Mouse (Mus musculus) CD4-positive, CD25-positive, alpha-beta regulatory T cell, adult 2 months (primary cell): ENCODE measurements around the gene Slc17a9.

Experiments
- DNase-seq: peaks from one replicate; pipeline ENCODE4 v3.0.0-alpha.2; 2012; ENCODE audit warnings: low read depth, low spot score

The Slc17a9 gene

DNA sequence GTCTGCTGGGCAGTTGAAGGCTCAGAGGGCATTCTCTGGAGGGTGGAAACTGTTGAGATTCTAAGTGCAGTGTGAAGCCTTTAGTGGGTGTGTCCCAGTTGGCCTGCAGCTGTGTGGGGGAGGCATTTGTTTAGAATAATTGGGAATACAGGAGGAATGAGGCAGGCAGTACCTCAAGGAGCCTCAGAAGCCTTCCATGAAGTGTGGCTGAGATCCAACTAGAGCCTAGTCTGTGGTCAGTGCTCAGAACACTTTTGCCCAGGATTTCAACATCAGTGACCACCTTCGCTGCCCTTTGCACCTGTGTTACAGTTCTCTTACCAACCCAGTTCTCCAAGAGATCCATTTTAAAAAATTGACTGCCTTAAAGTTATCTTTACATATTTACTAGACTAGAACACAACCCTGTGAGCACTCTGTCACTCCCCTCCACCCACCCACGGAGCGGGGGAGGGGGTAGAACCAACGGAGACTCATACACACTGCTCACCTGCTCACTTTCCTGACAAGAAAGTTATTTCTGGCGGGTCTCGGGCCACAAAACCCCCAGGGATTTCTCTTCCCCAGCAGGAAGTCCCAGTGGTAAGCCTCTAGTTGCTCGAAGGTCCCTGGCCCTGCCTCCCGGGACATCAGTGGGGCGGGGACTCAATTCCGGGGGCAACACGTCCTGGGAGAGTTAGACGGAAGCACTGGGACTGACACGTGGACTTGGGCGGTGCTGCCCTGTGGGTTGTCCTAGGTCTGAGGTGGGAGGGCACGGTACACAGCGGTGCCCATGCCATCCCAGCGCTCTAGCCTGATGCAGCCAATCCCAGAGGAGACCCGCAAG is at the start of gene Slc17a9:
Gene Slc17a9 (plus strand): TSS at position 679 of the 829 bp plus-strand sequence.
- DNase-seq = peak; percentile 69

DNA sequence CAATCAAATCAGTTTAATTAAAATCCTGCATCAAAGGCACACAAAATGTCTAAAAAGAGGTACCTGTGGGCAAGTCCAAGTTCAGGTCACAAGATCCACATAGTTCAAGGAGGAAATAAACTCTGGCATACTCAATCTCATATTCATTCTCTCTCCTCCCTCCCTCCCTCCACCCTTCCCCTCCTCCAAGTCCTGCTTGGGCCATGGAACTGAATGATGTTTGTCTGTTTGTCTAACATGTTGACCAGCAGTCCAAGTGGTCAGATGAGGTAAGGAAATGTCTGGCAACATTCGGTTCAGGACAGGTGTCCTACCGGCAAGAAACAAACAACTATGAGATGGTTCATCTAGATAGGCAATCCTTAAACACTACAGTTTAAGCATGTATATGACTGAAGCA is 48.4 kb upstream of the Slc17a9 start:
- DNase-seq = no peak

DNA sequence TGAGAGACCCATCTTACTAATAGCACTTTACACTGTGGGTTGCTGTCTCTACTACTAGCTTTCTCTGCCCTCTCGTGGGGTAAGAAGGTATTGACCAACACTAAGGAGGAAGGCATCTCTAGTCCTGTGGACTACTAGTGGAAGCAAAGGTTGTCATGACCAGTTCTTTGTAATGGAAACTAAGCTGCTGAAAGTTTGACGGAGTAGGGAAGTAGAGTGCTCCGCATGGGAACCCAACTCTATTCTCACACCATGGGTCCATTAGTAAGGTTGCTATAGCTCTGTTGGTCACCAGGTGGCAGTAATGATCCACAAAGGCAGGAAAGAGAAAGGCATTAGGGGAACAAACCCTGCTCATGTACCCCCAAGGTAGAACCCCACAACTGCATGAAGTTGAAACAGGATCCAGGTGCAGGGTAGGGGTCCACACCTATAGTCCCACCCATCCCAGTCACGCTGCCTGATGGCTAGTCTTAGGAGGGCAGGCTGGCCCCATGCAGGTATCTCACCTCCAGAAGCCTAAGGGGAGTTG is 46.4 kb upstream of the Slc17a9 start:
- peak; percentile 83 for DNase-seq

DNA sequence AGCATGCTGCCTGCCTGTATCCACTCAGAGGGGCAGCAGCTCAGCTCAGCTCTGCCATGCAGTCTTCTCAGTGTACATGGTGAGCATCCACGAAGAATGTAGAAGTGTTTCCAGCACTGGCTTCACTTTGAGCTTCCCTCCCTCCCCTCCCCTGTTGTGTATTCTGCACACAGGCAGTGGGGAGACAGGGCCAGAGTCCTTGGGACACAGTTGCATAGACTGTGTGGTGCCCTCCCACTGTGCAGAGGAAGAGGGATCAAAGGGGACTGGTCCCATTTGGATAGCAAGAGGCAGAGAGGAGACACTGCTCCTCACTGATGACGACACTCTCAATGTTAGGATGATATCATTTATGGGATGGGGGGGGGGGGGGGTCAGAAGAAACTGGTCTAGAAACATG is 43.8 kb upstream of the Slc17a9 start:
- no peak for DNase-seq

DNA sequence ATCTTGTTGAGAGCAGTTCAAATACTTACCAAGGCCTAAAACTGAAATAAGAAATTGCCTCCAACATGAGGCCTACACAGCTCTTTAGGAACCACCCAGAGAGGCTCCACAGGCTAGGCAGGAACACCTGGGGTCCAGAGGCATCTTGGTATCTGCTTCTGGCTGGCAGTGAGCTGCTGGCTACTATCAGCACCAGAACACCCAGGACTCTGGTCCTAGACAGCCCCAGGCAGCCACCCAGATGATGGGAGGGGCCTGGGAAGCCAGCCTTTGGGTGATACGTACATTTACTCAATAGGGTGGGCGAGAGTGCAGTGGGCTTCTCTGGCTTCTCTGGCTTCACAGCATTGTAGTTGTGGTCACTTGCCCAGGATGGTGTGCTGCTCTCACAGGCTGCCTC is 41.5 kb upstream of the Slc17a9 start:
- no peak for DNase-seq

DNA sequence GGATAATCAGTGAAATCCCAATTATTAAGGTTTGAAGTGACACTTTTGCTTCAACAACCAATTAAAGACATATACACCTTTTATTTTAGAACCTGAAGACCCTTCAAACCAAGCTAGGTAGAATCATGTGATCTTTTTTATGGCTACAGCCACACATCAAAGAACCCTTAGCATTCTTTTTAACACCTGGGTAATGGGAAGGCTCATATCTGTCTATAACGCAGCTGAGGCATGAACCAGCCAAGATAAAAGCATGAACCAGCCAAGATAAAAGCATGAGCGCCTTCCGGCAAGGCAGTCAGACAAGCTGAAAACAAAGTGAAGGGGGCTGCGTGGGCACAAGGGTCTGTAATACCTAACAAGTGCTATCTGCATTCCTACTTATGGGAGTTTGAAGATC is 41.0 kb upstream of the Slc17a9 start:
- DNase-seq = no peak

DNA sequence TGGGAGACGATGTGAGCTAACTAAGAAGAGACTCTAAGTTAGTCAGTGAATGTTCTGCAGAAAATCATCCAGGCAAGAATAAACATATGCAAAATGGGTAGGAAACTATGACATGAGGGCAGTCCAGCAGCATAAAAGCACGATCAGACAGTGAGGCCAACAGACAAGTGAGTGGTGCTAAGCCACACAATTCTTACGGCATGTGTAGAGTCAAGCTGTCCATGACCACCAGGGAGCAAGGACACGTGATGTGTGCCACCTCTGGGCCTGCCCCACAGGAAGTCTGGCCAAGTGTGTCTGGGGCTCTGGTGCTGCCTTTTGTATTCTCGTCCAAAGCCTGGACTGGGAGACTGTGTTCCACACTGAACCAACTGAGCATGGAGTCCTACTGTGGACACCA is 35.2 kb upstream of the Slc17a9 start:
- no peak for DNase-seq

DNA sequence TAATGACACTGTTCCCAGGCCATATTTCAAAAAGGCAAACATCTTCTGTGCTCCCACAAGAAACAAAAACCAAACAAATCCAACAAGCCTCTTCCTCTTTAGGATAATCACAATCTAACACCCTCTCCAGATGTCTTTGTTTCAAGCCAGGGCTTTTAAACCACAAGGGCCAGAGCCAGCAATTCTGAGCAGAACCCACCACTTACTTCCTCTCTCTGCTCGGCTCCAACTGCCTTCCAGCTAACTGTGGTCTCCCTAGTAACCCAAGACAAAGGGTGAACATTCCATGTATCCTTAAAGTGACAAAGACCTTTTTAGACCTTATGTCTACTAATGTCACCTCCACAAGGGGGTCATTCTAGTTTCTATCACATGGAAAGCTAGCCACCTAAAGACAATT is 32.4 kb upstream of the Slc17a9 start:
- no peak for DNase-seq

DNA sequence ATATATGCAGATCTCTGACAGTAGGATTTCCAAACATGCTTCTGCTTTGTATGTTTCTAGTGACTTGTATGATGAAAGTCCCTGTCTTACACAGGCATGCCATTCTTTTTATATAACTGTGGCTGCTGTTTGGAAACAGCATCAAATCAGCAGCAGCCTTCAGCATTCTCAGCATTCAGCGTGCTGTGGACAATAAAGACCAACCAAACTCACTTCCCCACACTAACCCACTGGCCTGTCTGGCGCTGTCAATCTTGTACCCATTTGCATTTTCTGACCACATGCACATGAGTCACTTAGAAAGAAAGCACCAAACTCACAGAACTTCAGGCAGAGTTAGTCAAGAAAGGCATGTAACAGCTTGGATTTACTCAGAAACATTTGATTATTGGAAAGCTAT is 29.9 kb upstream of the Slc17a9 start:
- DNase-seq = no peak

DNA sequence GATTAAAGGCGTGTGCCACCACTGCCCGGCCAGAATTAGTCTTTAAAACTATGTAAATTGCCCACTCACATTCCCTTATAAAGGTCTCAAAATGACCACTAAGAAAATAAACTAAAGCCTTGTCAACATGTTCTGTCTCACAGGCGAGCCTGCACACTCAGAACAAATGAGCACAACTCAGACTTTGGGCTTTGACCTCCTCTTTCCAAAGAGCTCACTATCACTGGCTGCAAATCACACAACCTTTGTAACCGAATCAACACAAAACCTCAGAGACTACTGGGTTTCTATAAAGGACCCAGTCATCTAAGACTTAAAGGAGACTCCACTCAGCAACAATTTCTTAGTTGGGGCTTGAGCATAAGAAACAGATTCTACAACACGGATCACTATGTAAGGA is 24.6 kb upstream of the Slc17a9 start:
- DNase-seq = no peak

DNA sequence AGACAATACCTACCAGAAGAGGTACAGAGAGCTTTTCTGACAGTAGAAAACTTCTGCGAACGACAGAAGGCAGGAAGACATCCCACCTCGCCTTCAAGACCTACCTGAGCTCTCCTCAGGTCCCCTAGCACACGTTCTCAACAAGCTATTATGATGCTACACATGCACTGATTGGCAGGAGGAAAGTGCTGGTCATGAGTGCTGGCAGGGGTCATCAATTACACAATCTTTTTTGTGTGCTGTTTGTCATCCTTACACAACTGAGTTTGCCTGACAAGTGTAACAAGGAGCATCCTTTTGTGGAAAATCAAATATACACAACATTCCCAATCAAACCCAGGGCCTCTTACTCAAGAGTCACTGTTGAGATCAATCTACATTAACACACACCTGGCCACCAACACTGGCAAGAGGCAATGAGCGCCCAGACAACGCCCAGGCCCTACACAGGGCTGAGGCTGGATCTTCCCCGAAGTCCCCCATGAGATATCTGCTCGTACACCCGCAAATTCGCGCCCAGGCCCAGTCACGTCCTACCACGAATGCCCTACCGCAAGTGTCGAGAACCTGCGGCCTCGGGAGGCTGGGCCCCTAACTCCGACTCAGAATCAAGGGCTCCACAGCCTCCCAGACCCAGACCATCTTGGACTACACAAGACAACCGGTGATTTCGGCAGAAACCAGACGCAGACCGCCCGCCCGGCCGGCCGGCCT is 23.9 kb upstream of the Slc17a9 start:
- no peak for DNase-seq

DNA sequence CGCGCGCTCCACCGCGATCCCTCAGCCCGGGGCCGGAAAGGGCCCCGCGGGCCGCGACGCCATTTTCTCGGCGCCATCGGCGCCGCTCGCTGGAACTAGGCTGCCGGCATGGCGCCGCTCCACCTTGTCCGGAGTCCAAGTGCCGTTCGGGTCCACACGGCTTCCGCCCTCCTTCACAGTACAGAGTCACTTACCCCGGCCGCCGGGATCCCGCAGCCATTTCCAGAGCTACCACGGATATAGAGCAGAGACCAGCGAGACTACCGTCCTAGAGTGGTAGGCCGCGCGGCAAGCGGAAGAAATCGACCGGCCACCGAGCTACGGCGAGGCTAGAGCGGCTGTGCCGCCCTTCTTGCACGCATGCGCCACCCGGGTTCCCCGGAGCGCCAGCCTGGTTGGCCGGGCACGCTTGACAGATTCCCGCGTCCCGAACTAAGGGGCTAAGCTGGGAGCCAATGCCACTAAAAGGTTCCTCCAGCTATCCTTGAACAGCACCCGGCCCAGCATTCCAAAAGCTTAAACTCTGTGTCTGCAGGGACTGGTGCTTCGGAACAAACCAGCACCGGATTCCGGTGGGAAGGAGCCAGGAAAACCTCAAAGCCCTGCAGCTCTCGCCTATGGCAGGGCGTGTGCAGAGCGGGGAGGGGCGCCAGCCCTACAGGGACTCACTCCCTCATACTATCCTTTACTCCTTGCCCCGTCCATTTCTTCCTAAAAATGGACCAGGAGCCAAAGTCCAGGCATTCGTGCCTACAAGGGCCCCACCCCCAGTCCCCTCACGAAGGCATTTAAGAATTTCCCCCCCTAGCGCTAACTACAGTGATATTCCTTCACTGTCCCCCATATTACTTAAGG is 23.1 kb upstream of the Slc17a9 start:
- peak; percentile 94 for DNase-seq

DNA sequence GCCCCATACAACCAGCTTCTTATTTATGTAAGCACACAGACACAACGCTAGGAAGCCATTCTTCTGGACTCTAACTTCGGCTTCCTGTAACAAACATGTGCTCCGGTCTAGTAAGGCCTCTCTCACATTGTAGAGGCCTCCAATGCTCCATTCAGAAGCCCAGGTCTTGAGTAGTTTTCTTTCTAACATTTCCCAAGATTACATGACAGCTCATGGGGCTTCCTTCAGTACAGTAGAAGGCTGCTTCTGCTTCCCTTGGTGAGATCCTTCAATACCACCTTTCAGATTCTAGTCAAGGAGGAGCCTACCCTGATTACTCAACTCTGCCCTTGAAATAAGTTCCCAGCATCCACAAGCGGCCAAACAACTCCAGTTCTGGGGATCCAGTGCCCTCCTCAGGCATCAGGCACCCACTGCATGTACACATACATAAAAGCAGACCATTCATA is 22.3 kb upstream of the Slc17a9 start:
- peak; percentile 41 for DNase-seq

DNA sequence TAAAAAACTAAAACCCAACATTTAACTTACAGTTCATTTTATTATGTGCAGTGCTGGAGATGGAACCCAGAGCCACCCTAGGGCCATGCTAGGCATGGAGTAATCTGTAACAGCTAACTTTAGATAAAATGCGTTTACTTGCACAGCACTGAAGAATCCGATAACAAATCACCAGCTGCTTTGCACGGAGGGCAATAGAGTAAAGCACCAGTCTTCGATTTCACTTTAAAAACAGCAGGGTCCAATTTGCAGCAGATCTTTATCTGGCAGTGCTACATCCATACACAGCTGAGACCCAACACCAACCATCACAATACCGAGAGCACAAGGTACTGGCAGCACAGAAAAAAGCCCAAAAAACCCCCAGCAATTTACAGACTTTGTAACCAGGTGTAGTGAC is 21.9 kb upstream of the Slc17a9 start:
- no peak for DNase-seq

DNA sequence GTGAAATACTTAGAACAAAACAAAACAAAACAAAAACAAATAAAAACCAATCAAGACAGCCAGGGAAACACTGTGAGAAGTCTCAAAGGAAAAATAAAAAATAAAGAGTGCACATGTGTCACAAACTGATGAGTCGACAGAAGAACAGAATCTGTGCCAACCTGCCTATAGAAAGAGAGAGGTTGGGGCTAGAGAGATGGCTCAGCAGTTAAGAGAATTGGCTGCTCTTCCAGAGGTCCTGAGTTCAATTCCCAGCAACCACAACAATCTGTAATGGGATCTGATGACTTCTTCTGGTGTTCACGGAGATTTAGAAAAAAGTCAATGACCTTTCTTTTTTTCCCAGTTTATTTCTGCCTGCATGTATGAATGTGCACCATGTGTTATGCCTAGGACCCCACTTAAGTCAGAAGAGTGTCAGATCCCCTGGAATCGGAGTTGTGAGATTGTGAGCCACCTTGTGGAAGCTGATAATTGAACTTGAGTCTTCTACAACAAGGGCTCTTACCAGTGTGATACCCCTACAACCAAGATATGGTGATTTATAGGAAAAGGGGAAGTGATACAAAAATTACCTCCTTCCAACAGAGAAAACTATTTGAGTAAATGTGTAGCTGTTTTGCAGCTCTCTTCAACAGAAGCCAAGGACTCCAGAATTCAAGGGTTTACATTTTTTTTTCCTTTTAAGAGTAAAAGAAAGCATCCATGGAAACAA is 21.3 kb upstream of the Slc17a9 start:
- DNase-seq = no peak

DNA sequence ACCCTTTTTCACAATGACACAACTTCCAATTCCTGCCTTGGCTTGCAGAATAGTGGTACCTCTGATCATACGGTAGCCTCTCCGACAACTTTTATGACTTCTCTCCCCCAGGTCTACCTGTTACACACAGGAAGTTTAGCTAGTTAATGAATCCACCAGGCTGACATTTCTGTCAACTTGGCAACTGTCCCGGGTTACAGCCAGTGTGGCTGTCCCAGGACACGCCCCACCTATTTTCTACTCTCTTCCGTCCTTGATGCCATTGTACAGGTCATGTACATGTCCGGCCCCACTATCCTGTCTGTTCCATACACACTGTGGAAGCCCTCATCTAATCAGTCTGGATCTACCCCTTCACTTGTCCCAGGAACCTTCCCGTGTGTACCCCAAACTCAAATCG is 20.5 kb upstream of the Slc17a9 start:
- DNase-seq = no peak

DNA sequence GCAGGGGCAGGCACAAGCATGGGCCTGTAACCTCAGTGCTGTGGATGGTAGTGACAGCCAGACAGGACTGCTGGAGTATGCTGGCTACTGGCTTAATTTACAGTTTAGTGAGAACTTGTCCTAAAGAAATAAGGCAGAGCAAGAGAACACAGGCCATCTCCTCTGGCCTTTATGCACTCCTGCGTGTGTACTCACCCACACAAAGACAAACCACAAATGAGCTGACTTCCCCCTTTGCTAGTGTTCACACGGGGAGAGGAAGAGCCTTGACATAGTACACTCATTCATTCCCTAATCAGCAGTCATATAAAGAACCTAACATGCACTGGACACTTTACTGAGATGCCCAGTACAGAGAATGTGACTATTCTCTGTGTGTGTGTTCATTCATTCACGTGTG is 20.0 kb upstream of the Slc17a9 start:
- DNase-seq = no peak

DNA sequence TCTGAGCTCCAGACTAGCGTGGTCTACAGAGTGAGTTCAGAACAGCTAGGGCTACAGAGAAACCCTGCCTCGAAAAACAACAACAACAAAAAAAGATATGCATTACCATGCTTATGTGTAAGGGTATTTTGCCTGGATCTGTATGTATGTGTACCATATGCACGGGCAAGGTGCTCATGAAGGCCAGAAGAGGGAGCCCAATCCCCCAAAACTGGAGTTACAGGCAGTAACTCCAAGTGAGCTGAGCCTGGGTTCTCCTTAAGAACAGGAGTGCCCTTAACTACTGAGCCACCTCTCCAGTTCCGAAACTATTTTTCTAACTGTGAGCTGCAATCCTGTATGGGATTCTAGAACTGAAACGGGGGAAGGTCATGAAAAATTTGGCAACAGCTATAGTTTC is 19.1 kb upstream of the Slc17a9 start:
- DNase-seq = peak; percentile 48

DNA sequence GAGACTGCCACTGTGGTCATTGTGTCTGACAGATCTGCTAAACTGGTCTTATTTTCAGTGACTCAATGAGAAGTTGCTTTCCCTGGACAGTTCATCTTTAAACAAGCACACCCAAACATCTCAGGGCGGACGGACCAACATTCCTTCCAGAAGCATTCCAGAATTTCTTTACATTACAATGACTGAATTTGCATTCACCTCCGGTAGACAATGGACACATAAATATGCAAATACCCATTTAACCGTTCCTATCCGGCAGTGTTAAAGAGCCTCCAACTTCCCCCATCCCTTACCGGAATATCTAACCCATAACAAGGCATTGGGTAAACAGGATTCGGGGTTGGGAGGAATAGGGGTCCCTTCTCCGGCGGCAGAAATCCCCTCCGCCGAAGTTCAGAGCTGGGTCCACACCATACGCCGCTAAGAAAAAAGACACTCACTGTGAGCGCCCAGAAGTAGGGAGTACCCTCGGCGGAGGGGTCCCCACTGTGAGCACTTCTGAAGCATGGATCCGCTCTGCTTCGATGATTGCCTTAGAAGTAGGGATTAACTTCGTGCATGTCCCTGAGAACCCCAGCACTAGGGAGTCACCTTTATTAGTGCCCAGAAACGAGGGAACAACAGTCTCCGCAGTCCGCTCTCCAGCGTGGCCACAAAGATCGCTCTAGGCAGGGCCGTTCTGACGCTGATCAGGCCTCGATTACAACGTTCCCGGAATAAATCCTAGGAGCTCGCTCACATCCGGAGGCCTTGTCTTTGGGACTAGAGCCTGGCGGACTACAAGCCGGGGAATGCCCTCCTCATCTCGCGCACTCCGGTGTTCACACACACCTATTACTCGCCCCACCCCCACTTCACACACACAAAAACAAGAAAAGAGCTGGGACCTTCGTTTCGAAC is 15.8 kb upstream of the Slc17a9 start:
- no peak for DNase-seq

DNA sequence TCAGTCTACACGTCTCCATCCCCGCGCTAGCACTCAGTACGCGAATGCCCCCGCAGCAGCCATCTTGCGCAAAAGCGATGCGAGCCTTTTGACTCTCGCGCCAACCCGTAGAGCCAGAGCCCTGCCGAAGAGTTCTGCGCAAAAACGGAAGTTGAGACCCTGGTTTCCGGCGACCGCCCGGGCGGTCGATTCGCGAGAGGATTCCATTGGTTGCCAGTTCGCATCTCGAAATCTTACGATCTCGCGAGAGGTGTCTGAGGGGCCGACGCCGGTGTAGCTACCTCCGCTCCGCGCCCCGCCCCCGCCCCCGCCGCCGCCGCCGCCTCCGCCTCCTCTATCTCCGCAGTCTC is 15.2 kb upstream of the Slc17a9 start, which contains the start of the genes Dido1 and Gid8:
Gene Dido1 (minus strand): TSS at position 77 of the 350 bp plus-strand sequence.
Gene Gid8 (plus strand): TSS at position 195 of the 350 bp plus-strand sequence.
- peak; percentile 98 for DNase-seq
